1 mouse cellular context compared by ENCODE assay signal in the genomic region with DNA sequence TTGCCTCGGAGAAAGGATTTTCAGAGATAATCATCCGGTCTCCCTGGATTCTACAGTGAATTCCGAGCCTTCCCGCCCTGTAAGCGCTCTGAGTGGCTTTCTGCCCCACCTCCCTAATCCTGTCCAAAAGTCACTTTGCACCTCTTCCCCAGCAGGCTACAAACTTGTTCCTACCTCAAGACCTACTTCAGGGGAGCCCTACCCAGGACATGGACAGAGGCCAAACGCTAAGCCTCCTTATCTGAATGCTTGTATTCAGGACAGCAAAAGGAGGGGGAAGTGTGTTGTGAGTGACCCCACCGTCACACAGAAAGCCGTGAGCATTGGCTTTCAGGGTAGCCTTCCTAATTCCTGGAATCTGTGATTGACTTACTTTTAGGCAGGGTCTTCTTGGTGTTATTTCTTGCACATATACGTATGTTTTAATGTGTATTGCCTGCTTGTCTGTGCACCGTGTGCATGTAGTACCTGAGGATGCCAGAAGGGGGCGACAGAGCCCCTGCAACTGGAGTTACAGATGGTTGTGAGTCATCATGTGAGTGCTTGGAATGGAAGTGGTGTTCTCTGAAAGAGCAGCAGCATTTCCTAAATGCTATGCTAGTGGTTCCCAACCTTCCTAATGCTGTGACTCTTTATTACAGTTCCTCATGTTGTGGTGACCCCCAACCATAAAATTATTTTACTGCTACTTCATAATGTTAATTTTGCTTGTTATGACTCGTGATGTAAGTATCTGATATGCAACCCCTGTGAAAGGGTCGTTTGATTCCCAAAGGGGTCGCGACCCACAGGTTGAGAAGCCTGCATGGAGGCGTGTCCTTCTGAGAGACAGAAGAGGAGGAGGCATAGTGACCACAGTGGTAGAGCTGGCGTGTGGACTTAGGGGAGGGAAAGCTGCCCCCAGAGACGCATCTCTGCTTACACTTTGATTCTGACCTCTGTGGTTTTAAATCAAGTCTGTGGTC.
TF ChIP-seq lines count a peak whose summit lies in the region.

No protein-coding gene starts in this region.

TF ChIP-seq in MEL, 35 proteins besides CTCF, POLR2A, EP300 and RAD21:
- TF ChIP-seq ETS1 (IDR thresholded peaks at IDR 0.05; ENCODE audit: low read depth, low read length) (no peak), SMC3 (IDR thresholded peaks at IDR 0.05; ENCODE audit: low read depth, low read length) (peak; percentile 28)
